Mouse (Mus musculus) stomach, embryonic 14.5 days (tissue): ENCODE measurements around the gene Col5a1. TPM values are rescaled to one million over a fixed set of nuclear protein-coding genes. Genes with fewer than 3 reads are reported as not detected.

ENCODE experiments used
- ATAC-seq: fragments of 200-750 bp; cut with Nextera tagmentation; 2 replicates; pipeline ENCODE4 v1.8.0; 2017; ENCODE audit warnings: low read depth, moderate TSS enrichment; ENCODE audit not compliant: insufficient number of reproducible peaks, insufficient read depth, low FRiP score
- H3K27ac ChIP-seq: fragments of 300-500 bp; sonication (generic); 2 replicates; pipeline ENCODE4 v1.5.1; 2014; ENCODE audit warnings: mild to moderate bottlenecking, low read length, moderate library complexity, mixed read lengths
- H3K27me3 ChIP-seq: fragments of 300-500 bp; sonication (generic); 2 replicates; pipeline ENCODE4 v1.6.1; 2014; ENCODE audit warnings: low read length, control low read depth, mixed read lengths; ENCODE audit not compliant: control insufficient read depth, insufficient read depth
- H3K36me3 ChIP-seq: fragments of 300-500 bp; sonication (generic); 2 replicates; pipeline ENCODE4 v1.6.1; 2014; ENCODE audit warnings: mild to moderate bottlenecking, control low read depth, low read length, moderate library complexity, mixed read lengths; ENCODE audit not compliant: control insufficient read depth, insufficient read depth
- H3K4me1 ChIP-seq: fragments of 300-500 bp; sonication (generic); 2 replicates; pipeline ENCODE4 v1.6.1; 2014; ENCODE audit warnings: low read length, control low read depth, mixed read lengths; ENCODE audit not compliant: control insufficient read depth, insufficient read depth
- H3K4me2 ChIP-seq: fragments of 300-500 bp; sonication (generic); replicated peaks from 2 replicates; pipeline ENCODE4 v1.6.1; 2014; ENCODE audit warnings: low read depth, low read length, control low read depth
- H3K4me3 ChIP-seq: fragments of 300-500 bp; sonication (generic); 2 replicates; pipeline ENCODE4 v1.5.1; 2014; ENCODE audit warnings: low read depth, low read length, control low read depth
- H3K9ac ChIP-seq: fragments of 300-500 bp; sonication (generic); replicated peaks from 2 replicates; pipeline ENCODE4 v1.6.1; 2014; ENCODE audit warnings: low read depth, mild to moderate bottlenecking, control low read depth, low read length, moderate library complexity, mixed read lengths
- H3K9me3 ChIP-seq: fragments of 300-500 bp; sonication (generic); 2 replicates; pipeline ENCODE4 v1.6.1; 2016; ENCODE audit warnings: low read depth, low read length, control low read depth; ENCODE audit not compliant: control insufficient read depth
- WGBS: fragments of 180-500 bp; shearing (Covaris S2); extraction: QIAGEN DNeasy Blood & Tissue Kit; methylation state at CpG from one replicate; pipeline ENCODE4 v1.1.7; 2014; 5-methylcytosine and 5-hydroxymethylcytosine counted together
- polyA plus RNA-seq: library from polyadenylated mRNA; unstranded; fragments of >200 nt; fragmentation: Nextera tagmentation; extraction: Ambion mirVana; gene quantifications from 2 replicates; pipeline ENCODE4 v1.2.1, GENCODE M21; 2014

The Col5a1 gene
- polyA plus RNA-seq, 1 experiment from 2014 or later = 160 TPM

GRCm38 (mm10) chr2:27917177-27917576 lies 31.0 kb downstream of the Col5a1 start:
- Histone ChIP-seq H3K9me3 (no peaks in the 10 kb centered on the region), H3K4me3 (no peak overlapping the region), H3K36me3 (peaks cover 3% of the 10 kb centered on the region), H3K4me1 (0 out of 2 replicates have a peak, but pooled peaks cover 4% of the 10 kb centered on the region), H3K27me3 (no peaks in the 10 kb centered on the region), H3K4me2 (no peak overlapping the region), H3K27ac (no peak overlapping the region), H3K9ac (no peak overlapping the region)
- no peak for ATAC-seq
- WGBS = 88% methylated on average over 3 of the region's 3 CpGs

- H3K9ac ChIP-seq = no peak overlapping the region
- H3K4me3 ChIP-seq = no peak overlapping the region
- H3K27ac ChIP-seq = no peak overlapping the region
- H3K36me3 ChIP-seq = peaks cover 7% of the 10 kb centered on the region
- no peaks in the 10 kb centered on the region for H3K9me3 ChIP-seq
- ATAC-seq = no peak
- WGBS = 78% methylated on average over 7 of the region's 7 CpGs
- H3K4me1 ChIP-seq = 0 out of 2 replicates have a peak, but pooled peaks cover 4% of the 10 kb centered on the region
- no peak overlapping the region for H3K4me2 ChIP-seq
- no peaks in the 10 kb centered on the region for H3K27me3 ChIP-seq
Observed at GRCm38 (mm10) chr2:27918106-27918505, 31.9 kb downstream of the Col5a1 start.

- H3K27ac ChIP-seq = no peak overlapping the region
- H3K36me3 ChIP-seq = peaks cover 9% of the 10 kb centered on the region
- no peaks in the 10 kb centered on the region for H3K9me3 ChIP-seq
- H3K4me2 ChIP-seq = no peak overlapping the region
- WGBS = 90% methylated on average over 6 of the region's 6 CpGs
- 0 out of 2 replicates have a peak, but pooled peaks cover 4% of the 10 kb centered on the region for H3K4me1 ChIP-seq
- no peak overlapping the region for H3K9ac ChIP-seq
- no peak overlapping the region for H3K4me3 ChIP-seq
- no peaks in the 10 kb centered on the region for H3K27me3 ChIP-seq
- no peak for ATAC-seq
Observed at GRCm38 (mm10) chr2:27919309-27919850, 33.2 kb downstream of the Col5a1 start.

GRCm38 (mm10) chr2:27922053-27922452 lies 35.8 kb downstream of the Col5a1 start:
- 91% methylated on average over 8 of the region's 8 CpGs for WGBS
- H3K9me3 ChIP-seq = no peaks in the 10 kb centered on the region
- no peak overlapping the region for H3K4me2 ChIP-seq
- no peaks in the 10 kb centered on the region for H3K4me1 ChIP-seq
- peaks cover 9% of the 10 kb centered on the region for H3K36me3 ChIP-seq
- no peaks in the 10 kb centered on the region for H3K27me3 ChIP-seq
- no peak overlapping the region for H3K9ac ChIP-seq
- no peak overlapping the region for H3K27ac ChIP-seq
- no peak for ATAC-seq
- no peak overlapping the region for H3K4me3 ChIP-seq

GRCm38 (mm10) chr2:27923718-27924117 lies 37.5 kb downstream of the Col5a1 start:
- Histone ChIP-seq H3K36me3 (peaks cover 13% of the 10 kb centered on the region), H3K9me3 (no peaks in the 10 kb centered on the region), H3K4me3 (no peak overlapping the region), H3K4me2 (no peak overlapping the region), H3K27me3 (no peaks in the 10 kb centered on the region), H3K27ac (no peak overlapping the region), H3K4me1 (no peaks in the 10 kb centered on the region), H3K9ac (no peak overlapping the region)
- WGBS = 81% methylated on average over 6 of the region's 6 CpGs
- ATAC-seq = no peak

GRCm38 (mm10) chr2:27924463-27924862 lies 38.2 kb downstream of the Col5a1 start:
- H3K4me2 ChIP-seq = no peak overlapping the region
- no peak overlapping the region for H3K27ac ChIP-seq
- ATAC-seq = no peak
- peaks cover 18% of the 10 kb centered on the region for H3K36me3 ChIP-seq
- H3K4me1 ChIP-seq = no peaks in the 10 kb centered on the region
- WGBS = 78% methylated on average over 3 of the region's 3 CpGs
- no peak overlapping the region for H3K9ac ChIP-seq
- H3K27me3 ChIP-seq = no peaks in the 10 kb centered on the region
- H3K9me3 ChIP-seq = no peaks in the 10 kb centered on the region
- H3K4me3 ChIP-seq = no peak overlapping the region

- Histone ChIP-seq H3K4me3 (no peak overlapping the region), H3K4me1 (peaks cover 14% of the 10 kb centered on the region), H3K4me2 (no peak overlapping the region), H3K27ac (no peak overlapping the region), H3K27me3 (no peaks in the 10 kb centered on the region), H3K36me3 (peaks cover 20% of the 10 kb centered on the region), H3K9me3 (no peaks in the 10 kb centered on the region), H3K9ac (no peak overlapping the region)
- WGBS = 50% methylated on average over 7 of the region's 7 CpGs
- no peak for ATAC-seq
Observed at GRCm38 (mm10) chr2:27926478-27927165, 40.4 kb downstream of the Col5a1 start.

GRCm38 (mm10) chr2:27930471-27931015 lies 44.3 kb downstream of the Col5a1 start:
- WGBS = 89% methylated on average over 5 of the region's 5 CpGs
- Histone ChIP-seq H3K4me2 (no peak overlapping the region), H3K36me3 (peaks cover 11% of the 10 kb centered on the region), H3K9me3 (no peaks in the 10 kb centered on the region), H3K9ac (no peak overlapping the region), H3K4me1 (peaks cover 50% of the 10 kb centered on the region), H3K4me3 (no peak overlapping the region), H3K27me3 (no peaks in the 10 kb centered on the region), H3K27ac (peak overlapping the region; percentile 97; the same call in 1 of the 2 replicates)
- ATAC-seq = no peak
